9 mouse cellular contexts compared by ENCODE assay signal in genomic region chr4:150745529-150746429, GRCm38 (mm10).
DNase-seq lines count a peak whose midpoint lies in the region; ATAC-seq lines count a peak whose summit lies in the region.
"Had no signal": no experiment of that assay in that cellular context is flagged by ENCODE, and none has a peak within 500 bp of the region (broad histone marks: within the 10 kb centered on the region; RNA-seq: fewer than 3 reads in every experiment).

No protein-coding gene starts in this region.

- no peak overlapping the region for H3K4me3 ChIP-seq in hindbrain, embryonic 10.5 days
- H3K4me3 ChIP-seq: erythroblast, embryonic 14.5 days had no signal

- no peaks in the 10 kb centered on the region for H3K9me3 ChIP-seq in hindbrain, embryonic 10.5 days

- no peaks in the 10 kb centered on the region for H3K27me3 ChIP-seq in hindbrain, embryonic 10.5 days (ENCODE audit: insufficient read depth, poor library complexity, severe bottlenecking)

- peak overlapping the region; percentile 84 for H3K27ac ChIP-seq in hindbrain, embryonic 10.5 days

- ATAC-seq in megakaryocyte-erythroid progenitor cell, adult 5-6 weeks (replicated peaks; ENCODE audit: low FRiP score, low TSS enrichment, poor library complexity, severe bottlenecking), result 0 out of 2 replicates have a peak, but pooled peaks have one; percentile 22

- peak; percentile 40 for DNase-seq in adrenal gland, adult 2 months
- DNase-seq in adrenal gland, postnatal 25 days, result no peak
- peak; percentile 21 to 55 for DNase-seq in CD8-positive naive resting alpha-beta T cell, adult 2 months (ENCODE audit: low read depth in 2 of 2, low spot score in 2 of 2)
- peak; percentile 48 for DNase-seq in embryo, embryonic 9.5 days (ENCODE audit: extremely low spot score)
- DNase-seq in hindbrain, embryonic 10.5 days (ENCODE audit: low spot score), result peak; percentile 56
- peak; percentile 72 to 84 for DNase-seq in kidney, postnatal 4 days
- DNase-seq in thymus, postnatal 0 days (ENCODE audit: low spot score), result peak; percentile 78

- H3K36me3 ChIP-seq in hindbrain, embryonic 10.5 days, result no peaks in the 10 kb centered on the region

- H3K4me1 ChIP-seq in hindbrain, embryonic 10.5 days (replicated peaks), result peaks cover 51% of the 10 kb centered on the region

- WGBS in hindbrain, embryonic 10.5 days, result 63% methylated on average over 7 of the region's 7 CpGs
